Mouse (Mus musculus) spleen, adult 2 months (tissue): ENCODE measurements around the gene Myo18a. TPM values are rescaled to one million over a fixed set of nuclear protein-coding genes. Genes with fewer than 3 reads are reported as not detected.

Experiments
- DNase-seq, 2 experiments: peaks; one replicate each; pipeline versions ENCODE4 v3.0.0 to v3.0.0-alpha.2; 2012 to 2021; ENCODE audit warnings: low spot score in 2 of 2, low read depth in 1 of 2
- H3K27ac ChIP-seq: fragments of 200-500 bp; 2 replicates; pipeline ENCODE4 v1.5.1; 2012; ENCODE audit warnings: low read length, inconsistent platforms; ENCODE audit not compliant: insufficient read depth
- H3K27me3 ChIP-seq: fragments of 200-500 bp; 2 replicates; pipeline ENCODE4 v1.6.1; 2012; ENCODE audit warnings: mild to moderate bottlenecking, moderate library complexity, low read length, inconsistent platforms; ENCODE audit not compliant: control insufficient read depth, insufficient read depth
- H3K36me3 ChIP-seq: fragments of 200-500 bp; 2 replicates; pipeline ENCODE4 v1.6.1; 2012; ENCODE audit warnings: mild to moderate bottlenecking, low read length, inconsistent platforms; ENCODE audit not compliant: control insufficient read depth, insufficient read depth
- H3K4me1 ChIP-seq: fragments of 200-500 bp; 2 replicates; pipeline ENCODE4 v1.6.1; 2011; ENCODE audit warnings: inconsistent platforms; ENCODE audit not compliant: control insufficient read depth, insufficient read depth, insufficient read length
- H3K4me3 ChIP-seq: fragments of 200-500 bp; 2 replicates; pipeline ENCODE4 v1.5.1; 2011; ENCODE audit warnings: mild to moderate bottlenecking, inconsistent platforms; ENCODE audit not compliant: insufficient read depth, insufficient read length; ENCODE audit errors: extremely low read depth
- CTCF ChIP-seq: fragments of 200-500 bp; IDR thresholded peaks from 2 replicates; pipeline ENCODE4 v1.5.1; 2011; ENCODE audit warnings: mild to moderate bottlenecking, inconsistent platforms; ENCODE audit not compliant: insufficient read depth, insufficient read length, insufficient replicate concordance; ENCODE audit errors: extremely low read depth
- POLR2A ChIP-seq: fragments of 200-500 bp; IDR thresholded peaks from 2 replicates; pipeline ENCODE4 v1.6.1; 2011; ENCODE audit warnings: low read depth, low read length, inconsistent platforms
- WGBS: fragments of 180-500 bp; shearing (Covaris S2); methylation state at CpG from one replicate; pipeline ENCODE4 v1.1.7; 2018; 5-methylcytosine and 5-hydroxymethylcytosine counted together
- polyA plus RNA-seq: library from polyadenylated mRNA; depleted of rRNA; stranded (reverse); fragments of >200 nt; gene quantifications from 2 replicates; pipeline ENCODE4 v1.2.3, GENCODE M21; 2012

Gene Myo18a
- polyA plus RNA-seq, 1 experiment: 52.3 TPM

- Histone ChIP-seq H3K27ac (peak overlapping the region; percentile 47), H3K4me1 (peaks cover 11% of the 10 kb centered on the region; the same call in 1 of the 2 replicates)
- DNase-seq: peak in 1 of 2 experiments; percentile 55
Observed at GRCm38 (mm10) chr11:77791752-77792565, 28.9 kb downstream of the Myo18a start.

GRCm38 (mm10) chr11:77792566-77792909, 29.5 kb downstream of the Myo18a start:
- Histone ChIP-seq H3K36me3 (no peaks in the 10 kb centered on the region), H3K27ac (no peak overlapping the region), H3K27me3 (no peaks in the 10 kb centered on the region), H3K4me1 (peaks cover 11% of the 10 kb centered on the region; the same call in 1 of the 2 replicates), H3K4me3 (no peak overlapping the region)
- TF ChIP-seq CTCF (no peak), POLR2A (no peak)
- DNase-seq: no peak
- WGBS: 55% methylated on average over 7 of the region's 7 CpGs

More at GRCm38 (mm10) chr11:77791752-77792565, 28.9 kb downstream of the Myo18a start:
- Histone ChIP-seq H3K27me3 (no peaks in the 10 kb centered on the region), H3K36me3 (no peaks in the 10 kb centered on the region), H3K4me3 (no peak overlapping the region)
- 16% methylated on average over 12 of the region's 12 CpGs for WGBS
- TF ChIP-seq CTCF (no peak), POLR2A (no peak)

- peaks cover 11% of the 10 kb centered on the region; the same call in 1 of the 2 replicates for H3K4me1 ChIP-seq
- TF ChIP-seq POLR2A (peak; percentile 98), CTCF (peak; percentile 99)
- H3K36me3 ChIP-seq: no peaks in the 10 kb centered on the region
- H3K4me3 ChIP-seq: peak overlapping the region; percentile 49; the same call in 1 of the 2 replicates
- WGBS: 1% methylated on average over 19 of the region's 19 CpGs
- peak overlapping the region; percentile 93 for H3K27ac ChIP-seq
- no peaks in the 10 kb centered on the region for H3K27me3 ChIP-seq
- DNase-seq: peak; percentile 92 to 97
Observed at GRCm38 (mm10) chr11:77793238-77793930, 30.3 kb downstream of the Myo18a start.

GRCm38 (mm10) chr11:77795216-77795615, 32.2 kb downstream of the Myo18a start:
- no peak overlapping the region for H3K4me3 ChIP-seq
- WGBS: 83% methylated on average over 5 of the region's 5 CpGs
- DNase-seq: no peak
- H3K27ac ChIP-seq: no peak overlapping the region
- H3K4me1 ChIP-seq: peaks cover 11% of the 10 kb centered on the region; the same call in 1 of the 2 replicates
- TF ChIP-seq CTCF (no peak), POLR2A (no peak)
- no peaks in the 10 kb centered on the region for H3K36me3 ChIP-seq
- no peaks in the 10 kb centered on the region for H3K27me3 ChIP-seq

- H3K27ac ChIP-seq: peak overlapping the region; percentile 88
Observed at GRCm38 (mm10) chr11:77800491-77800868, 37.4 kb downstream of the Myo18a start.

GRCm38 (mm10) chr11:77800869-77801701, 38.0 kb downstream of the Myo18a start:
- peaks cover 13% of the 10 kb centered on the region; the same call in 1 of the 2 replicates for H3K4me1 ChIP-seq
- WGBS: 9% methylated on average over 15 of the region's 15 CpGs
- H3K36me3 ChIP-seq: no peaks in the 10 kb centered on the region
- H3K27ac ChIP-seq: peak overlapping the region; percentile 88
- H3K4me3 ChIP-seq: peak overlapping the region; percentile 72
- peak; percentile 56 to 71 for DNase-seq
- H3K27me3 ChIP-seq: no peaks in the 10 kb centered on the region
- TF ChIP-seq POLR2A: no peak
- TF ChIP-seq CTCF: no peak

More at GRCm38 (mm10) chr11:77800491-77800868, 37.4 kb downstream of the Myo18a start:
- Histone ChIP-seq H3K27me3 (no peaks in the 10 kb centered on the region), H3K4me3 (no peak overlapping the region), H3K4me1 (peaks cover 13% of the 10 kb centered on the region; the same call in 1 of the 2 replicates), H3K36me3 (no peaks in the 10 kb centered on the region)
- no peak for DNase-seq
- no peak for TF ChIP-seq CTCF
- TF ChIP-seq POLR2A: no peak
- WGBS: 63% methylated on average over 9 of the region's 9 CpGs
